Mouse (Mus musculus) kidney, postnatal 25 days (tissue): ENCODE results near the gene Qtrt1.
"Not testable (repeated sequence)": the region's sequence is repeated elsewhere in the genome, so short reads cannot be mapped to it uniquely, and the experiment has no call there.

Experiments
- DNase-seq, 2 experiments: peaks; one replicate each; pipeline ENCODE4 v3.0.0; 2021; ENCODE audit warnings: mixed read lengths in 2 of 2

Gene Qtrt1

DNA sequence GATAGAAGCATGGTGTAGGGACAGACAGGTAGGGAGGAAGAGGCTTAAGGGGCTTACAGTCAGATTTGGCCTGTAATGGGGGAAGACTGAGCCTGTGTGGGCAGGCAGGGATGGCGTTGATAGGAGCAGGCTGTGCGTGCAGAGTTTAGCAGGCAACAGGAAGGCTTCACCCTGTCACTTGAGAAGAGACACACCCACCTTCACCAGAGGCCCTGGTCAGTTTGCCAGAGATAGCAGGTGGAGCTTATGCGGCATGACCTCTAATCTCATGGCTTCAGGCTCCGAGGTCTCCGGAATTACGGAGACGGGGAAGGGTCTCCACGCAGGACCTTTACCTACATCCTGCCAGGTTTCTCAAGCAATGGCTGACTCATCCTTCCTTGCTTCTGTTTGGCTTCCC is 40.2 kb downstream of the Qtrt1 start:
- no peak for DNase-seq

DNA sequence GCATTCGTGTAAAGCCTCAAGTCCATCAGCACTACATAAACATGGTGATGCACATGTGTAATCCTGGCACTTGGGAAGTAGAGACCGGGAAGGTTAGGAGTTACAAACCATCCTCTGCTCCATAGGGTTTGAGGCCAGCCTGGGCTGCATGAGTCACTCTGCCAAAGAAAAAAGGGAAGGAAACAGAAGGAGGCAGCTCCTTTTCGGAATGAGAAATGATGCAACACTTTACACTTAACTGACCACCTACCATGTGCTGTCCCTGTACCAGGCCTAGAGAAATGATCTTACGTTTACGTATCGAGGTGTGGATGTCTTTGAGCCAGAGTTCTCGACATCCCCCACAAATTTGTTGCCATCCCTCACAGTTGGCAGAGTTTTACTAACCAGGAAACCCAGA is 41.4 kb downstream of the Qtrt1 start:
- no peak for DNase-seq

DNA sequence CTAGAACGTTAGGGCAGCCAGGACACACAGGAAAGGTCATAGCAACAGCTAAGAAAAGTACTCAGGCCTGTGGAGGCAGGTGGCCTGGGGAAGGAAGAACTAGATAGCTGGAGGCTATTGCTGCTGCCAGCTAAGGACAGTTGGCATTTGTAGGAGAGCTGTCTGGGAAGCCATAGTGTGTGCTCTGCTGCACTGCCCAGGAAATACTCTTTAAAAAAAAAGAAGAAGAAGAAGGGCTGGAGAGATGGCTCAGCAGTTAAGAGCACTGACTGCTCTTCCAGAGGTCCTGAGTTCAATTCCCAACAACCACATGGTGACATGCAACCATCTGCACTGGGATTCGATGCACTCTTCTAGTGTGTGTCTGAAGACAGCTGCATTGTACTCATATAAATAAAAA is 41.8 kb downstream of the Qtrt1 start:
- DNase-seq = no peak

DNA sequence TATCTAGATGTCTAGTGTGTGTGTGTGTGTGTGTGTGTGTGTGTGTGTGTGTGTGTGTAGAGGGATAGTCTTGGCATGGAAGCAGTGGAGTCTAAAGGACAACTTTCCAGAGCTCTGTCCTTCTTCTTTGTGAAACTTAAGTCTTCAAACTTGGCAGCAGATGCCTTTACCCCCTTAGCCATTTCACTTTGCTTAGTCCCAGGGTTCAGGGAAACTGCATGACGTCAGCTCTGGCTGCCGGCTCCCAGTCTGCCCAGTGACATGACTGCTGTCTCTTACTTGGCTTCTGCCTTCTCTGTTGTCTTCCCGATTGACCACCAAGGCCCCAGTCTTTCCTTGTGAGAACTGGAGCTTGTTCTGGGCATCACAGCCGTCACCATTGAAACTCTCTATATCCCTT is 42.9 kb downstream of the Qtrt1 start:
- DNase-seq = peak in 1 of 2 experiments; percentile 24

DNA sequence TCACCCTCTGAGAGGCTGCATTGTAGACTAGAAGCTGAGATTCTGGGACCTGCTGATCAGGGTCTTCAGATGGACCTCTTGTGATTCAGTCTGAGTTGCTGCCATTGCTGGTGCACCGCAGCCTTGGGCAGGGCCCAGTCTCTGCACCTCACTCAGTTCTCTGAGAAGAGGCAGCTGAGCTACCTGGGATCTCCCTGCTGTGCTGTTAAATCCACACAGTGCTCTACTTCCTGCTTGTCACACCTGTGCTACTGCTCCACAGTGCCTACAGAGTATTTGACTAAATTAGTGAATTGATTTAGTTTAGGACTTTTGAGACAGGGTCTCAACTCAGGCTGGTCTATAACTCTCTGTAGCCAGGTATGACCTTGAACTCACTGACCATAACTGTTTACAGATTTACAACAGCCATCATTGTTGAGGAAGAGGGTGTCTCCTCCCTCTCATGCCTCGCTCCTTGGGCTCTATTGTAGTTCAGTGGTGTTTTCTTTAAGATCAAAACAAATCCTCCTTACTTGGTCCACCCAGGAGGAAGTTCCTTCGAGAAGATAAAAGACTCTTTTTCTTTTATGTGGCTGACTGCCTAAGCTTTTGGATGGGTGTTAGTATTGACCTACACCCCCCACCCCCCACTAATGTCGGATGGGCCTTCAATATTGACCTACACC is 43.6 kb downstream of the Qtrt1 start:
- no peak for DNase-seq

DNA sequence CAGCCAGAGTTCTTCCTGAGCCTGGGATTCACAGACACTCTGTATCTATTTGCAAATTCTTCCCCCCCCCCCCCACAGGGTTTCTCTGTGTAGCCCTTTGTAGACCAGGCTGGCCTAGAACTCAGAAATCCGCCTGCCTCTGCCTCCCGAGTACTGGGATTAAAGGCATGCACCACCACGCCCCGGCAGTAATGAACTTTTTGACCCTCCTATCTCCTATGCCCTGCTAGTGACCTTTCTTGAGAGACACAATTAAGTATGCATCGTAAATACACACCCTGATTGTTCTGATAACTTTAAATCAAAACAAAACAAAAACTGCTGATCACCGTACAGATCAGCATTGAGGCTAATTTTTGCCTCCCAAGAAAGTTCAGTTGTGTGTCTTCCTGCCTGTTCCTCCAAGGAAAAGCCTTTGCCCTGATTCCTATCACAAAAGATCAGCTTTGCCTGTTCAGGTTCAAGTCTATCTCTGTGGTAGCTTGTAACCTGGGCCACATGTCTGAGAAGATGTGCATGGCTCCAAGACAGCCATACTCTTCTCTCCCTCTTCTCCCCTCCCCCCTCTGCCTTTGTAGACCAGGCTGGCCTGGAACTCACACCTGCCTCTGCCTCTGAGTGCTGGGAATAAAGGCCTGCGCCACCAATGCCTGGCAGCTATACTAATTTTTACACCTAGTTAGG is 44.8 kb downstream of the Qtrt1 start:
- DNase-seq = no peak

DNA sequence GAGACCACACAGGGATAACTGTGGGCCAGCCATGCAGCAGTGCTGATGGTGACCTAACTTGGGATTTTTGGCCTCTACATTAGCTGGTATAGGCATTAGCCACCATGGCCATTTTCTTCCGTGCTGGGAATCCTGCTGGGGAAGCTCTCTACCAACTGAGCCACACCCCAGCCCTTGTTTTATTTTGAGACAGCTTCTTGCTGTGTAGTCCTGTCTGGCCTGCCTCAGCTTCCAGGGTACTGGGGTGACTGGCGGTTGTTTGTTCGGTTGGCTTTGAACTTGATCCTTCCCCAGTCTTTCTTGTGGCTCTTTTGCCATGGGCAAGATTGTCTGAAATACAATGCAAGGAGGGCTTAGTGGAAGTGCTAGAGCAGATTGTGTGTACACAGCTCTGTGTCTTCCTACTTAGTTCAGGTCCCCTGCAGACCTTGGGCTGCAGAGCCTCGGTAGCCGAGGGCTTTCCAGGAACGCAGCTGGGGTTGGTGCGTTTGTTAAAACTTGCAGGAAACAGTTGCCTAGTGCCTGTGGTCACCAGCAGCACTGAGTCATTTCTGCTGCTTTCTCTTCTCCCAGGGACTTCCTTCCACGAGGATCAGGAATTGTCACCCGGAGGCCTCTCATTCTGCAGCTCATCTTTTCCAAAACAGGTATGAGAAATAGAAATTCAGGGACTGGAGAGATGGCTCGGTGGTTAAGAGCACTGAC is 45.4 kb downstream of the Qtrt1 start:
- DNase-seq = no peak

DNA sequence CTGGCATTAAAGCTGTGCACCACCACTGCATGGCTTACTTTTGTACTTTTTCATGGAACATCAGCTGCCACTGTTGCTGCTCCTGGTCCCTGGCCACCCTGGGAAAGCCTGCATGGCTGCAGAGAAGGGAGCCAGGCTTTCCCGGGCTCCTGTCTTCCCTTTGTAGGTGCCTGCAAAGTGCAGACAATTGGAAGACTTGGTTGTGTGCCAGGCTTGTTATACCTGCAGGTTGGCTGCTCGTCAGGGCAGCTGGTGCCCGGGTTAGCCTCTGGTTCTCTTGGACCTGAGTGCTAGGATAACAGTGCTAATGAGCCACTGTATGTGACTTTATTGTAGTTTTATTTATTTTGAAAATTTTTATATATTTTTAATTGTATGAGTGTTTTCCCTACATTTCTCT is 47.2 kb downstream of the Qtrt1 start:
- peak in 1 of 2 experiments; percentile 36 for DNase-seq

DNA sequence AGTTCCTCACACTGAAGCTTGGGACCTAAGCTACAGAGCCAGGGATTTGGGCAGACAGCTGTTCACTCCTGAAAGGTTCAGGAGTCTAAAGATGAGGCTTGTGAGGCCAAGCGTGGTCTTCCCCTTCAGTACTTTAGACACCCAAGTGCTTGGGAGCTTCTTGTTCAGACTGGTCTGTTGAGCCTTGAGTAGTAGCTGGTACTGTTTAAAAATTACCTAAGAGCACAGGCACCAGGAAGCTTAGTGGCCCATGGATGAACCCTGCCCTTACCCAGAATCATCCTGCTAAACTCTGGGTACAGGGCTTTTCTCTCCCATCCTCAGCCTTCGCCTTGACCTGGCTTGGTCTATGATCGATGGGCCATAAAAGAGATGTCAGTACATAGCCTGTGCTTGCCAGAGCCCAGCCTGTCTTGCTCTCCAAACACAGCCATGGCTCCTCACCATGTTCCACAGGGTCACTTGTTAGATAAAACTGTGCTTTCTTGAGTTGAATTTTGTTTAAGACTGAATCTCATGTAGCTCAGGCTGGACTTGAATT is 48.8 kb downstream of the Qtrt1 start:
- DNase-seq = peak; percentile 25 to 69

DNA sequence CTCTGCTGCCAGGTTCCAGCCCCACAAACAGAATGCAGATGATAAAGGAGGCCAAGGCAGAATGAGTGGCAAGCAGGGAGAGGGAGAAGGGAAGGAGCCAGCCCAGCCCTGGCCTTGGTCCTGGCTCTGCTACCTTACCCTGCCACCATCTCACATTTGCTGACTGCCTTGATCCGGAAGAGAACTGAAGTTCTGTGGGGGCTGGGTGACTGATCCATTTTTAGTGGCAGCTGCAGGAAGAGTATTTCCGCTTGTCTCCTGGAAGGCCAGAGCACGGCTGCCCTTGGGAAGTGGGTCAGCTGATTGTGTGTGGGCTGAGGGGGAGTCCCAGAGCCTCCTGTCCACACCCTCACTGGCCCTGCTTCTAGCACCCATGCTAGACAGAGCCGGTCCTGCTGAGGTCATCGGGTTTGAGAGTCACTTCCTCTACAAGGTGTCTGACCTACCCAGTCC is 51.5 kb downstream of the Qtrt1 start:
- DNase-seq = peak; percentile 73 to 91

DNA sequence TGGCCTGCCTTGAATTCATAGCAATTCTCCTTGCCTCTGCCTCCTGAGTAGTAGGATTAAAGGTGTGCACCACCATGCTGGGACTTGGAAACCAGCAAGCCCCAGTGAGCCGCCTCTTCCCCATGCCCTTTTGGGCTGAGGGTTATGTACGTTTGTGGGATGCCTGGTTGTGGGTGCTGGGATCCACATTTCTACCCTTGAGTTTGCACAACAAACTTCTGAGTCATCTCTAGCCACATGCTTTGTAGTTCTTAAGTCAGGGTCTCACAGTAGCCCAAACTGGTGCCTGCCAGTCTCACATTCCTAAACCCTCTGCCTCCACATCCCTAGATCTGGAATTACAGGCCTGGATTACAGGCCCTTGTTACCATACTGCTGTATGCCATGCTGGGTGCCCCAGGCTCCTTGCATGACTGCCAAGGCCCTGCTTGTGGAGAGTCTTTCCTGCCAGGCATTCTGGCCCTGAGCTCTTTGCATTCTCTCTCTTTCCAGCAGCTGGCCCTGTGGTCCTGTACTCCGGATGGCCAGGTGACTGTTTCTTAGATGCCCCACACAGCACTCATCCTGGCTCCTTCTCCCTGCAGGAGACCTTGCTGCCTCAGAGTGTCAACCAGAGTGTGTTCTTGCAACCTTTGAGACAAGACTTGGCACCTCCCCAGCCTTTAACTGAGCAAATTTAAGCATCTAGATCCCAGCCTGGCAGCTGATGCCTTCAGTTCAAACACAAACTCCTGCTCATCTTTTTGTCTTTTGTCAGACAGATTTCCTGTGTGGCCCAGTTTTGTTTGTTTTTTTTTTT is 52.3 kb downstream of the Qtrt1 start:
- DNase-seq = peak in 1 of 2 experiments; percentile 61

DNA sequence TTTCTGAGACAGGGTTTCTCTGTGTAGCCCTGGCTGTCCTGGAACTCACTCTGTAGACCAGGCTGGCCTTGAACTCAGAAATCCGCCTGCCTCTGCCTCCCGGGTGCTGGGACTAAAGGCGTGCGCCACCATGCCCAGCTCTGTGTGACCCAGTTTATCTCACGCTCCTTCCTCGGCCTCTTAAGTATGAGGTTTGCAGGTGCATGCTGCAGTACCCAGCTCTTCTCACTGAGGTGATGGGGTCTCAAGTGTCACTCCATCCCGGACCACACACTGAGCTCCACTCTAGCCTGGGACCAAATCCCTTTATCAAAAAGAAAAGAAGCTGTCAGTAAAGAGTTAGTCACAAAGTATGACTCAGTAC is 52.9 kb downstream of the Qtrt1 start:
- DNase-seq = not testable (repeated sequence)

DNA sequence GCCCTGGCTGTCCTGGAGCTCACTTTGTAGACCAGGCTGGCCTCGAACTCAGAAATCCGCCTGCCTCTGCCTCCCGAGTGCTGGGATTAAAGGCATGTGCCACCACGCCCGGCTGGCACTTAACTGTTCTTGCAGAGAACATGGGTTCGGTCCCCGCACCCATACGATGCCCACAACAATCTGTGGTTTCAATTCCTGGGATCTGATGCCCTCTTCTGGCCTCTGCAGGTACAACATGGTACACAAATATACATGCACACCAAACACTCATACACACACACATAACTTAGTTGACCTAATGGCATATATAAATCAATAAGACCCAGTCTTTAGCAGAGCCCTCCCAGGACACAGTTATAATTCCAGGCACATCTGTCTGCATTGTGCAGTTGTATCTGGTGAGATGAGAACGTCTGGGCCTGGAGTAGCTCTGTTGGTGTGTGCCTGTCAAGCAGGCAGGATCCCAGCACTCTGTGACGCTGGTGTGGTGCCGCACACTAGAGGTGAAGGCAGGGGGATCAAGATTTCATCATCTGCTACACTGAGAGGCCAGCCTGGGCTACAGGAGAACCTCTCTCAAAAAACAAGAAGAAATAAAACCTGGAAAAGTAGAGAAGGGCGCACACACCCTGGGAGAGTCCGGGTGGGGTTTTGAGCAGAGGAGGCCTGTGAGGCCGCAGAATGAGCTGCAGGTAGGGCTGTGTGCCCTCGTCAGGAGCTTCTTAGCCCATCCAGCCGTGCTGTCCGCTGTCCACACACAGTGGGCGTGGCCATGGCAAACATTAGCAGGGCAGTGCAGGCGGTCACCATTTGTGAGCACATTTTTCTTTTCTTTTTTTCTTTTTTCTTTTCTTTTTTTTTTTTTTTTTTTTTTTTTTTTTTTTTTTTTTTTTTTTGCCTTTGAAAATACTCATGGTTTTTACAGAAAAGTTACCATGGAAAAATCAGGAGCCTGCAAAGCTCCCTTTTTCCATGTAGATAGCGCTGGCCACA is 57.7 kb downstream of the Qtrt1 start:
- peak; percentile 52 to 80 for DNase-seq
